8 mouse cellular contexts compared by ENCODE assay signal in the genomic region with DNA sequence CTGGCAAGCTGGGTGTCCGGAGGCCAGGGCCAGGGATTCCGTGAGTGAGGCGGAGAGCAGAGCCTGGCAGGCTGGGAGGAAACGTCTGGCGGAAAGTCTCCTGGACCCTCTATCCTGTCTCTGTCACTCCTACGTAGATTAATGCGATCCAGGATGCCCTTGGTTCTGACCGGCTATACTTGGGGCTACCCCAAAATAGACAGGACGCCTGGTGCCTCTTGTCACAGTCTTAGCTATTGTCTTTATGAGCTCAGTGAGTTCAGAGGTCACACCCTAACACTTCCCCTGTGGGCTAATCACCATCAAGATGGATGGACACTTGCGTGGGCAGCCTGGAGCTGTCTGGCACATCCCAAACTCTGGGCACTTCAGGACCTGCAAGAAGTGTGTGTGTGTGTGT.
DNase-seq lines count a peak whose midpoint lies in the region; ATAC-seq and TF ChIP-seq lines count a peak whose summit lies in the region.

No protein-coding gene starts in this region.

- DNase-seq in hindbrain, embryonic 11.5 days (ENCODE audit: low spot score): no peak
- DNase-seq in hindbrain, postnatal 0 days (ENCODE audit: low spot score): no peak
- no peak for DNase-seq in forebrain, embryonic 14.5 days (ENCODE audit: low spot score)
- DNase-seq in kidney, adult 11 months: peak; percentile 33
- DNase-seq in liver, postnatal 0 days: peak; percentile 19
- no peak for DNase-seq in Muller cell, postnatal 12 days (ENCODE audit: inconsistent ontology term)
- no peak for DNase-seq in gastrocnemius, postnatal 14 days
- DNase-seq in layer of hippocampus, adult 2 months (ENCODE audit: low spot score in 2 of 2): no peak

- peak; percentile 50; the same call in 1 of the 2 replicates for TF ChIP-seq EP300 in liver, postnatal 0 days (IDR thresholded peaks at IDR 0.05; ENCODE audit: low read depth)

- TF ChIP-seq CTCF in hindbrain, postnatal 0 days (IDR thresholded peaks at IDR 0.05; ENCODE audit: low read depth): no peak
- no peak for TF ChIP-seq CTCF in liver, postnatal 0 days (IDR thresholded peaks at IDR 0.05; ENCODE audit: low read depth)
- TF ChIP-seq CTCF in layer of hippocampus, adult 2 months (conservative IDR thresholded peaks at IDR 0.05): no peak

- intact Hi-C loops in gastrocnemius, postnatal 14 days (cut with DNase I; ENCODE audit: low total_unique reads): loop anchor here (5.0 kb wide), 3 partner anchors 114 to 1524 kb away; partner anchors contain the start of gene Mafb

- H3K36me3 ChIP-seq in hindbrain, embryonic 11.5 days (ENCODE audit: control insufficient read depth, insufficient read depth, low read length): no peaks in the 10 kb centered on the region
- no peaks in the 10 kb centered on the region for H3K36me3 ChIP-seq in hindbrain, postnatal 0 days (ENCODE audit: insufficient read depth, low read length)
- H3K36me3 ChIP-seq in forebrain, embryonic 14.5 days (ENCODE audit: control insufficient read depth, insufficient read depth, low read length): no peaks in the 10 kb centered on the region
- H3K36me3 ChIP-seq in liver, postnatal 0 days (replicated peaks; ENCODE audit: insufficient read depth, low read length): no peaks in the 10 kb centered on the region

- H3K27me3 ChIP-seq in hindbrain, embryonic 11.5 days (ENCODE audit: control insufficient read depth, insufficient read depth, low read length): no peaks in the 10 kb centered on the region
- peaks cover 21% of the 10 kb centered on the region for H3K27me3 ChIP-seq in hindbrain, postnatal 0 days (ENCODE audit: insufficient read depth, low read length)
- H3K27me3 ChIP-seq in forebrain, embryonic 14.5 days (replicated peaks; ENCODE audit: control insufficient read depth, insufficient read depth, low read length): no peaks in the 10 kb centered on the region
- H3K27me3 ChIP-seq in liver, postnatal 0 days (ENCODE audit: insufficient read depth, low read length): no peaks in the 10 kb centered on the region

- ATAC-seq in hindbrain, embryonic 11.5 days (ENCODE audit: low FRiP score): peak; percentile 33; the same call in 1 of the 2 replicates
- no peak for ATAC-seq in hindbrain, postnatal 0 days
- ATAC-seq in forebrain, embryonic 14.5 days: peak; percentile 46; the same call in 1 of the 2 replicates
- ATAC-seq in liver, postnatal 0 days: peak; percentile 61

- WGBS in hindbrain, embryonic 11.5 days: 65% methylated on average over 10 of the region's 10 CpGs
- WGBS in hindbrain, postnatal 0 days: 69% methylated on average over 10 of the region's 10 CpGs
- 68% methylated on average over 10 of the region's 10 CpGs for WGBS in forebrain, embryonic 14.5 days
- WGBS in liver, postnatal 0 days (ENCODE audit: insufficient replicate concordance): 43% methylated on average over 10 of the region's 10 CpGs

- H3K4me2 ChIP-seq in hindbrain, embryonic 11.5 days (replicated peaks; ENCODE audit: low read depth, low read length): no peak overlapping the region
- no peak overlapping the region for H3K4me2 ChIP-seq in hindbrain, postnatal 0 days (ENCODE audit: low read depth, low read length)
- H3K4me2 ChIP-seq in forebrain, embryonic 14.5 days (ENCODE audit: low read length): no peak overlapping the region
- H3K4me2 ChIP-seq in liver, postnatal 0 days (ENCODE audit: low read depth, low read length): no peak overlapping the region

- no peaks in the 10 kb centered on the region for H3K9me3 ChIP-seq in hindbrain, embryonic 11.5 days (ENCODE audit: control insufficient read depth, low read length)
- no peaks in the 10 kb centered on the region for H3K9me3 ChIP-seq in hindbrain, postnatal 0 days (ENCODE audit: low read length)
- H3K9me3 ChIP-seq in forebrain, embryonic 14.5 days (replicated peaks; ENCODE audit: control insufficient read depth, low read length): no peaks in the 10 kb centered on the region
- no peaks in the 10 kb centered on the region for H3K9me3 ChIP-seq in liver, postnatal 0 days (ENCODE audit: low read length)

- H3K9ac ChIP-seq in hindbrain, embryonic 11.5 days (ENCODE audit: low read depth, low read length): no peak overlapping the region
- no peak overlapping the region for H3K9ac ChIP-seq in hindbrain, postnatal 0 days (replicated peaks; ENCODE audit: low read length)
- H3K9ac ChIP-seq in forebrain, embryonic 14.5 days (ENCODE audit: low read length): no peak overlapping the region
- H3K9ac ChIP-seq in liver, postnatal 0 days (replicated peaks): no peak overlapping the region

- no peak overlapping the region for H3K27ac ChIP-seq in hindbrain, embryonic 11.5 days (ENCODE audit: low read depth, low read length)
- H3K27ac ChIP-seq in hindbrain, postnatal 0 days: no peak overlapping the region
- no peak overlapping the region for H3K27ac ChIP-seq in forebrain, embryonic 14.5 days (ENCODE audit: low read depth, low read length)
- no peak overlapping the region for H3K27ac ChIP-seq in liver, postnatal 0 days (ENCODE audit: low read depth)
- no peak overlapping the region for H3K27ac ChIP-seq in layer of hippocampus, adult 2 months

- no peak overlapping the region for H3K4me3 ChIP-seq in hindbrain, embryonic 11.5 days (ENCODE audit: low read depth, low read length)
- H3K4me3 ChIP-seq in hindbrain, postnatal 0 days (ENCODE audit: low read length): no peak overlapping the region
- H3K4me3 ChIP-seq in forebrain, embryonic 14.5 days (ENCODE audit: low read depth, low read length): no peak overlapping the region
- H3K4me3 ChIP-seq in liver, postnatal 0 days (ENCODE audit: low read depth, low read length): no peak overlapping the region
- H3K4me3 ChIP-seq in layer of hippocampus, adult 2 months: no peak overlapping the region

- no peaks in the 10 kb centered on the region for H3K4me1 ChIP-seq in hindbrain, embryonic 11.5 days (replicated peaks; ENCODE audit: control insufficient read depth, insufficient read depth, low read length)
- no peaks in the 10 kb centered on the region for H3K4me1 ChIP-seq in hindbrain, postnatal 0 days (ENCODE audit: insufficient read depth, low read length)
- H3K4me1 ChIP-seq in forebrain, embryonic 14.5 days (ENCODE audit: control insufficient read depth, insufficient read depth, low read length): no peaks in the 10 kb centered on the region
- H3K4me1 ChIP-seq in liver, postnatal 0 days (ENCODE audit: insufficient read depth): no peaks in the 10 kb centered on the region

Comparison
In these comparisons a context has a peak if more than half of its experiments do, and no peak if none do; other contexts are left out.
1. DNase-seq: peak in kidney, adult 11 months (single experiment) and liver, postnatal 0 days (single experiment); none in hindbrain, embryonic 11.5 days (single experiment), hindbrain, postnatal 0 days (single experiment), forebrain, embryonic 14.5 days (single experiment), Muller cell, postnatal 12 days (single experiment), gastrocnemius, postnatal 14 days (single experiment) and layer of hippocampus, adult 2 months (0 of 2).